Mouse (Mus musculus) embryo, embryonic 10 days (tissue): ENCODE results near the gene Cacnb2.
"Not testable (repeated sequence)": the region's sequence is repeated elsewhere in the genome, so short reads cannot be mapped to it uniquely, and the experiment has no call there.

ENCODE experiments used
- DNase-seq: peaks from one replicate; pipeline ENCODE4 v3.0.0-alpha.2; 2015; ENCODE audit warnings: low spot score

Gene Cacnb2

DNA sequence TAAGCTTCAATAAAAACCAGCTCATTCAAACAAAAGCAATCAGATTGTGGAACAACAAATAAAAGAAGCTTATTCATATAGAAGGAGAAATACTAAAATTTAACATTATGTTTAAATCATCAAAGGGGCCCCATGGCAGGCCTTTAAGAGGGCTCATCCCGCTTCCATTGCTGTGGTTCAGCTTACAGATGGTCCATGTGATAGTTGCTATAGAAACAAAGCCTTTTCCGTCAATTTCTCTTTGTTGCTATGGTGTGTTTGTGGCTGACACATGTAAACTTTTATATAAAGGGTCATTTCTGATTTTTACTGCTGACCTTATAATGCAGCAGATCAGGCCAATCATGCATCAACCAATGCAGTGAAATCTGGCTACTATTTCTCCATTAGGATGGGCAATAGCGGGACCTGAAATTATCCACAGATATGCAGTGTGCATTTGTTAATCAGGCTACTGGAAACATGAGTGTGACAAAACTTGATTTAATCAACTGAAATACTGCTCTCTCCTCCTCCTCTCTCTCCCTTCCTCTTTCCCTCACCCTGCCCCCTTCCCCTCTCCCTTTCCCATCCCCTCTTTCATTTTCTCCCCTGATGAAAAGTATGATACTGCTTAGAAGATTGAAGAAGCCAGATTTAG, 54.4 kb downstream of the Cacnb2 start:
- DNase-seq: no peak

DNA sequence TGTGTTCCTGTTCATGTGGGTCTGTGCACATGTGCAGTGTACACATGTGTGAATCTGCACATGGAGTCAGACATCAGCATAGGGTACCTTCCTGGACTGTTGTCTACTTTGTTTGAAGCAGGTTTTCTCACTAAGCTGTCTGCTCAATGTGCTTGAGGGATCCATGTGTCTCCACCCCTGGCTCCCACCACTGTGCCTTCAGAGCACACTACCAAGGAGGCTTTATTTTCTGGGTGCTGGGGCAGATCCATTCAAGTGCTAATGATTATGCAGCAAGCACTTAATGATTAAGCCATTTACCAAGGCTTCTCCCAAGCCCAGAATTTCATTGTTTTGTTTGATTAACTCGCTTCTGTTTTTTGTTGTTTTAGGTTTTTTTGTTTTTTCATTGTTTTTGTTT, 62.3 kb downstream of the Cacnb2 start:
- no peak for DNase-seq

DNA sequence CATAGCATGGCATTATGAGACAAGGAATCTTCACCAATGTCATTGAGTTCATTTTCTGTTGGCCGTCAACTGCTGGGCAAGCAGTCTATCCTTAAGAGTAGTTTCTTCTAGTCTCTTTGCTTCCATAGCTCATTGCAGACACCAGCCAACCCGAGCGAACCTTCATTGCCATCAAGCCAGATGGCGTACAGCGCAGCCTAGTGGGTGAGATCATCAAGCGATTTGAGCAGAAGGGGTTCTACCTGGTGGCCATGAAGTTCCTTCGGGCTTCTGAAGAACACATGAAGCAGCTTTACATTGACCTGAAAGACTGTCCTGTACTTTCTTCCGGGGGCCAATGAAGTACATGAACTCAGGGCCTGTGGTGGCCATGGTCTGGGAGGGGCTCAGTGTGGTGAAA, 69.2 kb downstream of the Cacnb2 start:
- DNase-seq: no peak

DNA sequence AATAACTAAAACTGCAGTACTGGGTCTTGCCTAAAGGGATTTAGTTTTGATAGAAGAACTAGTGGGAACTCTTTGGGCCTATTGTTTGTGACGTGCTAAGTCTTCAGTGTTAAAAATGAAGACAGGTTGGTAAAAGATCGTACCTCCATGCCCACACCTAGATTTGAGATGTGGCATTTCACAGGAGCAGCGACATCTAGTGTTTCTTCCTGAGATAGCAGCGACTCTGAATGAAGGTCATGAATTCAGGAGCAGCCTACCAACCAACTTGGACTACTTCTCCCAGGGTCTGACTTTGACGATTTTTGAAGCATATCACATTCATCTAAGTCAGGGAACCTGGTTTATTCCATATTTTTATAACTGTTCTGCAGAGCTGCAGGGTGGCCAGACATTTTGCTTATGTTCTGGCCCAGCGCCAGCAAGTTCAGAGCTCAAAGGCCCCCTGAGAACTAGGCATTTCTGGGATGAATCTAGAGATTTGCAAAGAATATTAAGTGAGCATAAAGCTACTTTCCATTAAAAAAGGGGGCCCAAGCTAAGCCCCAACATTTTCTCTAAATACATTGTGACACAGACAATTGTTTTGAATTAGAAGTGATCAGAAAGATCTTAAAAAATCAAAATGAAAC, 74.1 kb downstream of the Cacnb2 start:
- DNase-seq: peak; percentile 82

DNA sequence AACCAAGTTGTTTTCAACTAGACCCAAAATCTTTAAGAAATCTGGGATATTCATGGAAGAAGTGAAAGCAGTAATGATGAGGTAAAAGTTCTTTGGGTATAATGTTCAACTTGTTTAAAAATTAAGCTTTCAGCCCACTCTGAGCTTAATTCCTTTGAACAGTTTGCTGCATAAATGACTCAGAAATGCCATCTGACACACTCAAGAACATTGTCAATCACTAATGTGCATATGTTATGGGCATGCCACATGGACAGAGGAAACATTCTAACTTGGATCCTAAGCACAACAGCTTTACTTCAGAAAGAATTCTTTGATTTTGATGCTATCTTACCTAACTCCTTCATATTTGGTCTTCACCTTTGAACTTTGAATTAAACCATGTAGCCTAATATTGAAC, 81.3 kb downstream of the Cacnb2 start:
- DNase-seq: no peak

DNA sequence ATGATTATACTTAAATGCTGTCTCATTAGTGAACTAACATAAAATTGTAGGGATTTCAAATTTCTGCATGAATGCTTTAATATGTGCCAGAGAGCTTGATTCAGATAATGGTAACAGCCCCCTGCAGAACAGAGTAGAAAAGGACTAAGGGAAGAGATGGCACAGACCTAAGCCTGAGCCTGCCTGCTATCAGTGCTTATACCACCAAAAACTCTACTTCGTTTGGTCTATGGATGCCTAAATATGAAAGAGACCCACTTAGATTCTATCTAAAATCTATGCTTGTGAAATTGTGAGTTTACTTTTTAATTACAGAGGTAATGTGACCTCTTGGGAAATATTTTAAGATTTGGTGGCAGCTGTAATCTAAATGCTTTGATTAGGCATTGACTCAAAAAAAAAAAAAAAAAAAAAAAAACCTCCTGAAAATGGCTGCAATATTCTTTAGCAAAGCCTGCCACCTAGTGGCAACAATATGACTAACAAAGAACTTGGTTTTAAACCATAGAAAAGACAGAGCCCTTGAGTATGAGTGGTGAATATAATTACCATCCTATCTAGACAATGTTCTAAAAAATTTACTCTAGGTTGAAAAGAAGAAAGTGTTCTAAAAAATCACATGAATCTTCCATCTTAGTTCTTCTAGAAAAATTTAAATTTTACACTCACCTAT, 100.2 kb downstream of the Cacnb2 start:
- DNase-seq: peak; percentile 61

DNA sequence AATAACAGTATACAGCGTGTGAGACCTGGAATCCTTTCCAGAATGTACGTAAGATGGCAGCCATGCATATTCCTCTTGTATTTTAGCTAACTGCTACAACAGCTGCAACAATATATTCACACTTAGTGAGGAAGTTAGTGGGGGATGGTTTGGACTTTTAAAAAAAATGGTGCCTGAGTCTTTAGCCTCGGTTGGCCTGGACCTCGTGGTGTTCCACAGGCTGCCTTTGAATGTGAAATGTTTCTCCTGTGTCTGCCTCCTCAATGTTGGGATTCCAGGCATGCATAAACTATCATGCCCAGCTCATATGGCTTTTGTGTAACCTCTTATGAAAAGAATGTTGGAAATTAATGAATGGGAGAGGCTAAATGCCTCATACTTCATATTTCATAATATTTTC, 100.8 kb downstream of the Cacnb2 start:
- DNase-seq: no peak

DNA sequence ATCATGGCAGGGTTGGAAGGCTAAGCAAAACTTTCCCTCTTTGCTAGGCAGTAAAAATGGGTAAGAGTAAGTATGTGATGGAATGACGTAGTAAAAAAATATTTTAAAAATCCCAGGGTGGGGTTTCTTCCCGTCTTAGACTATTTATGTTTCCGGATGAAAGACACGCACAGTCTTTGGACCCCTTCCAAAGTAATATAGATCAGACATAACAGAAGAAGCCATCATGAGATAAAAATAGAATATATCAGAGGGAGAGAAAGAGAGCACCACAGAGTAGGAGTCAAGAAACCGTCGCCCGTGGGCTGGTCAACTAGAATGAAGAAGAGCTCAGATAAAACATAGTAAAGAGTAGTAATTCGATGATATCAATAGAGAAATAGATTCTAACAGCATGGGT, 107.4 kb downstream of the Cacnb2 start:
- no peak for DNase-seq

DNA sequence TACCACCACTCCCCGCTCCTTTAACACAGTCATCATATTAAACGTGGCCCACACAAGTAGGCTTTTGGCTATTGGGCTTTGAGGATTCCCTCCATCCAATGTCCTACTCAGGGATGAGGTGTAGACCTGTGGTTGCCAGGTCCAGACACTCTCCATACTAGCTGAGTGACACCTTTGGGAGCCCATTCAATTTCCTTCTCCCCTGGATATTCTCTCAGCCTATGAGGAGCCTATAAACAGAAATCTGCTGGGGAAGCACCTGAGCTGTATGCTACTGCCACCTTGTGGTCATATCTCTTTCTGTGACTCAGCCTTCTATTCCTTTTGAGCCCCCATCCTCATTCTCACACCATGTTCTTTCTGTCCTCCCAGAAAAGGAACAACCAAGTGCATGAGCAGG, 108.9 kb downstream of the Cacnb2 start:
- DNase-seq: peak; percentile 65

DNA sequence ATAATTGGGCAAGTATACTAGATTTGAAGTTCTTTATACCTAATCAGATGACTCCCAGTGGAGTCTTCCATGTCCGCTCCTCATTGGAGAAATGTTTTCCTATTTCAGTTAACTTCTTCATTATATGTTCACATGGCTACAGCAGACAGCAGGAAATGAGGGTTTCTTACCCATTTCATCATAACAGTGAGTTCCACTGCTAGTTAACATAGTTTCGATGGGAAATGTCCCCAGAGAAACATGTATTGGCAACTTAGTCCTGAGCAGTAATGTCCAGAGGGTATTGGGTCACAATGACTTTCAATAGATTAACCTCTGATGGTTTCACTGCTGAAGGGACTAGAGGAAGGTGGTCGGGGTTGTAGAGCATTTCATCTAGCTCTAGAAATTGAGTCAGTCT, 110.2 kb downstream of the Cacnb2 start:
- DNase-seq: no peak

DNA sequence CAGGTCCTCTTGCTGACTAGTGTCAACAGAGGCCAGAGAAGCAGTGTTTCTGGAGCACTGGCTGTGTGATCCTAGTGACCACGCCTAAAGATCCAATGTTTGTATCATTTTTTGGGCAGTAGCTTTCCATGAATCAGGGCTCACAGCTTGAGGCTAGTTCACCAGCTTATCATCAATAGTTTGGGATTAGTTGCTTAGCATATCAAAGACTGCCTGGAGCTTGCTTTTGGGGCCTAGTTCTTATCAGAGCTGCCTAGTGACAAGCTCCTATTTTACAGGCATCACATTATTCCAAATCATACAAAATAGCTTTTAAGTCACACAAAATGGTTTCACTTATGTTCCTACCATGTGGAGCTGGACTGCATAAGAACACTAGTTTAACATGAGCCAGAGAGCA, 113.8 kb downstream of the Cacnb2 start:
- DNase-seq: no peak

DNA sequence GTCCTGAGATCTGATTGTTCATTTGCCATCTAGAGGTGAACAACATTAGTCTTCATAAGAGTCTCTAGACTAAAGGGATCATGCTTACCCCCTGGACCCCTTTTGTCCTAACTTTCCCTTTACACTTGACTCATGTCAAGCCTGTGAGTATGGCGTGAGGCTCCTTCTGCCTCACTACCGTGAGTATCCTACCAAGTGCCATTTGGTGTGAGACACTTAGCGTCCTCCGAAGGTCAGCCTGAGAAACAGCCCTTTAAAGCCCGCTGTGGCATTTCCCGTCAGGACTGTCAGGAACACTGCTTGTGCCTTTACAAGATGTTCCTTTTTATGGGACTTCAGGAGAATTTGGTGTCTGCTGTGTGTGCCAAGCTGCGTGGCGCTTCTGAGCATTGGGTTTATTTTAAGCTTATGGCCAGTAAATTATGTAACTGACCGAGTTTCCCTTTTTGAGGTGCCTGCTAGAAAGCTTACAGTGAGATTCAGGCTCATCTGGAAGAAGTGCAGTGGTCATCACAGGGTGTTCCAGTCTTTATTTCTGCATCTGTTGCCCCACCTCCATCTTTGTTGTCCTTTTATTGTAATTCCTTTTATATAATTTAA, 116.3 kb downstream of the Cacnb2 start:
- DNase-seq: no peak

DNA sequence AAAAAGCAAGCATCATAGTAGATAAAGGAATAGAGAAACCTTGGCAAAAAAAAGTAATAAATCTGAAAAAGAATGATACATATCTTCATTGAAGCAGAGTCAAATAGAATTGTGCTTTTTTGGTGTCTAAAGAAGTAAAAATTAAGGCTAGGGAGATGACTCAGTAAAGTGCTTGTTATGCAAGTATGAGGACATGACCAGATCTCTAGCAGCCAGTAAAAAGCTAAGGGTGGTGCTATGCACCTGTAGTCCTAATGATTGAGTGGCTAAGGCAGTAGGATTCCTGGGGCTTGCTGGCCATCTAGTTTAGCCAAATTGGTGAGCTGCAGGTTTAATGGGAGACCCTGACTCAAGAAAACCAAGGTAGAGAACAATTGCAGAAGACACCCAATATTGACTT, 122.5 kb downstream of the Cacnb2 start:
- no peak for DNase-seq

DNA sequence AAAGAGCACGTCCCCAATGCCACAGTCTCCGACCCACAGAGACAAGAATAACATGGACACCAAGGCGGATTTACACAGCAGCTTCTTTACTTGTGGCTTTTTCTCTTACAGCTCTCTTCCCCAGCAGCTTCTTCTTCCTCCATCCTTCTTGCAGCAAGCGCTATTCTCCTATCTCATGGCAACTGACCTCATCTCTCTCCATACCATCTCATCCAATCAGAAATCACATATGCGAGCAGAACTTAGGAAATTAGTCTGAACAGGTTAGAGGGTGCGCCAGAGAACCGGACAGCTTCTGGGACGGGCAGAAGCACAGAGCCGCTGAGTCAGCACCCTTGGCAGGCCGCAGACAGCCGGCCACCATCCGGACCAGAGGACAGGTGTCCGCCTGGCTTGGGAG, 123.7 kb downstream of the Cacnb2 start:
- DNase-seq: not testable (repeated sequence)

DNA sequence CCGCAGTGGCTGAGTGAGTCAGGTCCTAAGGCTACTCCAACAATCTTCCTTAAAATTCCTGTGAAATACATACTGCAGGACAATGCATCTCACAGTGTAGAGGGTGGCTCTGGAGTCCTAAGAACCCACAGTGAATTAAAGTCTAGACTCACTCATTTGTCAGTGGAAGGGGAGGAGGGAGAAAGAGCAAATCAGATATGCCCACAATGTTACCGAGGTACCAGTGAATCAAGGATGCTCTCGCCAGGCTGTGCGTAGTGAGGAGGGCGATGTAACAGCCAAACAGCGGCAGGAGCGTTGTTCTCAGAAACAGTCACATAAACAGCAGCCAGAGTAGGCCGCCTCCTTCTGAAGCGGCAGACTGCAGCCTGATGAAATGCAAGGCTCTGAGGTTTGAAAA, 136.0 kb downstream of the Cacnb2 start:
- peak; percentile 6 for DNase-seq

DNA sequence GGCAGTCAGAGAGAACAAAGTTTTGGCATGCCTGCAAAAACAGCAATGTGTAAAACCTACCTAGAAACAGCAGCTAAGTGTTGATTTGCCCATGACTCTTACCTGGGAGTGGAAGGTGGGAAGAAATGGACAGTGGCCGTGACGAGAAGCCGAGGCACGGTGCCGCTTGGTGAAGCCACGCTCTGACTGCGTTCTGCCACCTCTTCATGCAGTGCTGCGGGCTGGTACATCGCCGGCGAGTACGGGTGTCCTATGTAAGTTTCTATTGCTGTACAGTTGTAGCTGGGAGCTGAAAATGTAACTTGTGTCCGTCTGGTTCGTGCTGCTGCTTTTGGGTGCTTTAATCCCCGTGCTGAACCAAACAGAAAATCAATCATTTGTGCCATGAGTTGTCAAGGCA, 136.6 kb downstream of the Cacnb2 start:
- no peak for DNase-seq

DNA sequence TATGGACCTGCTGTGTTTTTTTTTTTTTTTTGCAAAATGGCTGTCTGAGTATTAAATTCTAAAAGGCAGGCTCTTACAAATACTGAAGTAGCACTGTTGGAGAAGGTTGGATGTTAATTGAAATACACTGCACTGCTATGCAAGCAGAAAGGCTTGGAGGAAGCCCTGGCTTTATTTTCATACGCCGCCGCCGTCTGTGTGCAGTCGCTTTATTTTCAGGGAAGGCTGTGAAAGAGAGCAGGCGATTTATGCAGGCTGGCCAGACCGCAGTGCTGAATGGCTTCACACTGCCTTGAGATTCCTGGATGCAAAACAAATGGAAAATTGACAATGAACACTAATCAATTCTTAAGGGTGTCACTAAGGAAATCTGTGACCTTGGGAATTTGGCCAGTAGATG, 137.5 kb downstream of the Cacnb2 start:
- no peak for DNase-seq

DNA sequence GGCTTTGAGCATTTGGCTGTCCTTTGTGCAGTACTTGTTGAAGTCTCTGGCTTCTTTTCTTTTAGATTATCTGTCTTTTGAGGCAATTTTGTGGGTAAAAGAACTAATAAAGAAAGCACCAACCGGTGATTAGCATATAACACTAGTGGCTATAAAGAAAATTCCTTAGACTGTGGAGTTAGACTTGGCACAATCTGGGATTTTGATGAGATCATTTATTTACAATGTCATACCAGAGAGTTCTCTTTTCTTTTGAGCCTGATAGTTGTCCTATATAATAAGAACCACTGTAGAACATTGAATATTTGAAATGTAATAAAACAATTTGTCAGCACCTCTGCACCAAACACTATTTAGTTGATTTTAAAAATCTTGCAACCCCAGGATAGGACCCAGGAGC, 141.9 kb downstream of the Cacnb2 start:
- no peak for DNase-seq

DNA sequence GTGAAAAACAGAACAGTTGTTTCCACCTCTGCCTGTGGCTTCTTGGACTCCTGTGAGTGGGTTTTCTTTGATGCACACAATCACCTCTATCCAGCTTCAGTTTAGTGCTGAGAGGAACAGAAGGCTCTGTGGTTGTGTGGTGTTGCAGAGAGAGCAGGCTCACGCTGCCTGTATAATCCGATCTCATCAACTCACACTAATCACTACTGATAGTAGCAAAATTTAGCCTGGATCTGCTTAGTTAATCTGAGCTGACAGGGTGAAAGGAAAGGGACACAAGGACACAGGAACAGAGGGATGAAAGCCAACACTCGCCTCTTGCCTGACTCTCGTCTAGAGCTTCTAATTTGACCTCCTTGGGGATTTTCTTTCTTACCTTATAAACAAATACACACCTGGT, 160.0 kb downstream of the Cacnb2 start:
- no peak for DNase-seq

DNA sequence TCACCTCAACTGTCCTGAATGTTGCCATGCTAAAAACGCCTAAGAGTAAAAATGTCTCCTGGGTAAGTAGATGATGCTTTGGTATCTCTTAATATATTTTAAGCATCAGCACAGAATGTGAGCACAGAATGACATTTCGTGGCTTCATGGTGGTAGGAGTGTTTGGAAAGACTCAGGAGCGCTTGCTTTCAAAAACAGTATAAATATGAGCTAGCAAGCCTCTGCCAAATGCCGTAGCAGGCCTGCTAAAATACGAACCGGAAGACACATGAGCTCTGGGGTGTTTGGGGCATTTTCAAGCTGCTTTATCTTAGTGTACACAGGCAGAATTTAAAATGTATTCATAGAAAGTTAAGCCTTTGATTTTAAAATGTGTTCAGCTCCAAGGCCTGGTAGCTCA, 161.0 kb downstream of the Cacnb2 start:
- no peak for DNase-seq

DNA sequence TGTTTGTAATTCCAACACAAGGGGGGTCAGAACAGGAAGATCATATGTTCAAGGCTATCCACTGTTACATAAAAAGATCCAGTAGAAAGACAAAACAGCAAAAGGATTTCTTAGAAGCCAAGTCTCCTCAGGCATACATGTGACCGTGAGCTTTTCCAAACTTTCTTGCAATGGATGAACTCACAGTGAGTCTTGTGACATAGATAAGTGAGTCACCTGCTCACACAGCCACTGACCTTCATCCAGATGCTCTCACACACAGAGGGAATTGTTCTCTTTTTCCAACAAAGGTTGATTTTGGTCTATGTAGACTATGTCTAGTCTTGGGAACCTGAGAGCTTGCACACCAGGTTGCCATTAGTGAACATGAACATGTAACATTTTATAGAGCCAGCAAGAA, 166.6 kb downstream of the Cacnb2 start:
- DNase-seq: no peak

DNA sequence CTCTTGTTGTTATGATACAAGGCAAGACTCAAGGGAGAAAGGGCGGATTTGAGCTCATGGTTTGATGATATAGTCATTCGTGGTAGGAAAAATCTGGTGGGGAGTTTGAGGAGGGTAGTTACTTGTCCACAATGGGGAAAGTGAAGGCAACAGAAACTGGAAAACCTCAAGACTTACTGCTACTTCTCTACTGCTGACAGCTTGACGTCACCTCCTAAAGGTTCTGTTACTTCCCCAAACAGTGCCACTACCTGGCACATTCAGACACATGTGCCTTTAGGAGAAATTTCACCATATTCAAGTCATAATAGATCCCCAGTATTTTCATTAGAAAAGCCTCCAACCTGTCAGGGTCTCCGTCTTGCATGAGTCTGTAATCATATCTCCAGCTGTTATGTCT, 167.7 kb downstream of the Cacnb2 start:
- no peak for DNase-seq

DNA sequence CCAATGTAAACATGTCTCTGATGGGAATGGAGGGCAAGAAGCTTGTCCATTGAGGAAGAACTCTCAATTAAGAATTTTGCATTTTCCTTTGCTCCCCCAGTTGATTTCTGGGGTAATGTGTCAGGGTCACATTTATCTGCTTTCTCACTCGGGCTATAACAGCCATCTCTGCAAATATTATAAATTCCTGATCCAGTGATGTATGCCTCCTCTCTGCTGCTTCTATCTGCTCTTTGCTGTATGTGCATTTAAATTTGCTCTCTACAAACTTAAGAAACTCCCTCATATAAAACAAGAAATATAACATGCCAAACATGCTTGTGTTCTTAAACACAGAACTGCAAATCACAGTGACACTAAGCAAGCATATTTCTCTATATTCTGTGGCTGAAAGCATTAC, 171.5 kb downstream of the Cacnb2 start:
- no peak for DNase-seq
